Mouse (Mus musculus) embryonic facial prominence, embryonic 15.5 days (tissue): Measurements from ENCODE around the gene Arrdc2. TPM values are rescaled to one million over a fixed set of nuclear protein-coding genes. Genes with fewer than 3 reads are reported as not detected.
A peak's percentile ranks its signal among the peaks of the same experiment; 100 is the strongest.

Source experiments
- ATAC-seq: fragments of 200-750 bp; cut with Nextera tagmentation; 2 replicates; pipeline ENCODE4 v1.8.0; 2017; ENCODE audit warnings: low read depth, moderate TSS enrichment; ENCODE audit not compliant: insufficient number of reproducible peaks, low FRiP score, low TSS enrichment
- H3K27ac ChIP-seq: fragments of 300-500 bp; sonication (generic); replicated peaks from 2 replicates; pipeline ENCODE4 v1.5.1; 2015; ENCODE audit warnings: mild to moderate bottlenecking, inconsistent platforms
- H3K27me3 ChIP-seq: fragments of 300-500 bp; sonication (generic); 2 replicates; pipeline ENCODE4 v1.6.1; 2015; ENCODE audit warnings: inconsistent platforms
- H3K36me3 ChIP-seq: fragments of 300-500 bp; sonication (generic); 2 replicates; pipeline ENCODE4 v1.6.1; 2015; ENCODE audit warnings: mild to moderate bottlenecking, inconsistent platforms
- H3K4me1 ChIP-seq: fragments of 300-500 bp; sonication (generic); 2 replicates; pipeline ENCODE4 v1.6.1; 2015; ENCODE audit warnings: inconsistent platforms
- H3K4me2 ChIP-seq: fragments of 300-500 bp; sonication (generic); replicated peaks from 2 replicates; pipeline ENCODE4 v1.6.1; 2015; ENCODE audit warnings: mild to moderate bottlenecking, inconsistent platforms
- H3K4me3 ChIP-seq: fragments of 300-500 bp; sonication (generic); replicated peaks from 2 replicates; pipeline ENCODE4 v1.5.1; 2015; ENCODE audit warnings: mild to moderate bottlenecking, inconsistent platforms
- H3K9ac ChIP-seq: fragments of 300-500 bp; sonication (generic); 2 replicates; pipeline ENCODE4 v1.6.1; 2015; ENCODE audit warnings: inconsistent platforms
- H3K9me3 ChIP-seq: fragments of 300-500 bp; sonication (generic); replicated peaks from 2 replicates; pipeline ENCODE4 v1.6.1; 2016; ENCODE audit warnings: inconsistent platforms
- WGBS: fragments of 180-500 bp; shearing (Covaris S2); methylation state at CpG from one replicate; pipeline ENCODE4 v1.1.7; 2015; 5-methylcytosine and 5-hydroxymethylcytosine counted together
- polyA plus RNA-seq: library from polyadenylated mRNA; unstranded; fragments of >200 nt; fragmentation: Nextera tagmentation; extraction: Ambion mirVana; gene quantifications from 2 replicates; pipeline ENCODE4 v1.2.1, GENCODE M21; 2015

Arrdc2 gene
- polyA plus RNA-seq, 1 experiment from 2014 or later = 9.3 TPM

GRCm38 (mm10) chr8:70794215-70794614 is 45.3 kb downstream of the Arrdc2 start:
- peaks cover 55% of the 10 kb centered on the region for H3K4me1 ChIP-seq
- no peak overlapping the region for H3K4me3 ChIP-seq
- no peak for ATAC-seq
- H3K9ac ChIP-seq = no peak overlapping the region
- no peak overlapping the region for H3K27ac ChIP-seq
- no peaks in the 10 kb centered on the region for H3K9me3 ChIP-seq
- WGBS = 90% methylated on average over 2 of the region's 2 CpGs
- H3K4me2 ChIP-seq = no peak overlapping the region
- H3K27me3 ChIP-seq = peaks cover 16% of the 10 kb centered on the region
- H3K36me3 ChIP-seq = peaks cover 1% of the 10 kb centered on the region; the same call in 1 of the 2 replicates

DNA sequence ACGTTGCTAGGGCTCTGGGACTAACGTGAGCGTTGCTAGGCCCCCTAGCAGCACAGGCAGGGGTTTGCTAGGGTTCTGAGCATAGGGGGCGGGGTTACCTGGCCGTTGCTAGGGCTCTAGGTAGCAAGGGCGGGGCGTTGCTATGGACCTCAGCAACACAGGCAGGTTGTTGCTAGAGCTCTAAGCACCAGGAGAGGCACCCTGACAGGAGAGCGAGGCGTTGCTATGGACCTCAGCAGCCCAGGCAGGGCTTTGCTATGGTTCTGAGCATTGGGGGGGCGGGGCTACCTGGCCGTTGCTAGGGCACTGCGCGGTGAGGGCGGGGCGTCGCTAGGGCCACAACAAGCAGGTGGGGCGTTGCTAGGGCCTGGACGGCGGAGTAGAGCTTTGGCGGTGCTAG is 46.8 kb downstream of the Arrdc2 start:
- Histone ChIP-seq H3K9ac (no peak overlapping the region; the same call in 1 of the 2 replicates), H3K36me3 (peaks cover 15% of the 10 kb centered on the region), H3K4me1 (peaks cover 61% of the 10 kb centered on the region), H3K27me3 (0 out of 2 replicates have a peak, but pooled peaks cover under 1% of the 10 kb centered on the region), H3K4me3 (peak overlapping the region; percentile 66), H3K4me2 (peak overlapping the region; percentile 92), H3K27ac (peak overlapping the region; percentile 85), H3K9me3 (no peaks in the 10 kb centered on the region)
- under 1% methylated on average over 20 of the region's 20 CpGs for WGBS
- ATAC-seq = peak; percentile 51

- peak overlapping the region; percentile 85 for H3K27ac ChIP-seq
- H3K4me2 ChIP-seq = peak overlapping the region; percentile 92
- ATAC-seq = peak; percentile 82
- H3K9ac ChIP-seq = peak overlapping the region; percentile 90
- peaks cover 19% of the 10 kb centered on the region for H3K36me3 ChIP-seq
- H3K9me3 ChIP-seq = no peaks in the 10 kb centered on the region
- H3K4me3 ChIP-seq = peak overlapping the region; percentile 66
- H3K27me3 ChIP-seq = no peaks in the 10 kb centered on the region
- 3% methylated on average over 58 of the region's 58 CpGs for WGBS
- peaks cover 56% of the 10 kb centered on the region for H3K4me1 ChIP-seq
Observed at GRCm38 (mm10) chr8:70791975-70792691, 47.4 kb downstream of the Arrdc2 start.

GRCm38 (mm10) chr8:70791294-70791701 is 48.2 kb downstream of the Arrdc2 start:
- no peaks in the 10 kb centered on the region for H3K27me3 ChIP-seq
- H3K9ac ChIP-seq = peak overlapping the region; percentile 90; the same call in 1 of the 2 replicates
- no peak overlapping the region for H3K27ac ChIP-seq
- no peaks in the 10 kb centered on the region for H3K9me3 ChIP-seq
- no peak for ATAC-seq
- peak overlapping the region; percentile 92 for H3K4me2 ChIP-seq
- WGBS = 54% methylated on average over 7 of the region's 7 CpGs
- H3K36me3 ChIP-seq = peaks cover 27% of the 10 kb centered on the region
- H3K4me1 ChIP-seq = peaks cover 51% of the 10 kb centered on the region
- H3K4me3 ChIP-seq = peak overlapping the region; percentile 66

DNA sequence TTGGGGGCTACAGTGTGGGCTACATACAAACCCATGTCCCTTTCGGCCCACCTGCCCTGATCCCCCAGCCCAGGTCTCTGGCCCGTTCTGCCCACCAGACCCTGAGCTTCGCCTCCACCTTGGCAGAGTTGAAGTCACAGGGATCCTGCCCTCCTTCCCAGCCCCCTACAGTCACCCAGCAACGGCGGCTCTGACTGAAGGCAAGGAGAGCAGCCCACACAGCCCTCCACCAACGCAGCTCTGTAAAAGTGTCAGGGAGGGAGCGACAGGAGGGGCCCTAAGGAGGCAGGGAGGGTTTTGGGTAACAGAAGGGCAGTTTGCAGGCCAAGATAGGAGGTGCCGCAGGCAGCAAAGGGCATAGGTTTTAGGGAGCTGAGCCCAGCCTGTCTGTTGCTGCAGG is 48.7 kb downstream of the Arrdc2 start:
- H3K27me3 ChIP-seq = no peaks in the 10 kb centered on the region
- peaks cover 32% of the 10 kb centered on the region for H3K36me3 ChIP-seq
- peak overlapping the region; percentile 2; the same call in 1 of the 2 replicates for H3K9ac ChIP-seq
- peaks cover 49% of the 10 kb centered on the region for H3K4me1 ChIP-seq
- H3K27ac ChIP-seq = no peak overlapping the region
- peak overlapping the region; percentile 92 for H3K4me2 ChIP-seq
- 56% methylated on average over 8 of the region's 8 CpGs for WGBS
- no peak for ATAC-seq
- no peaks in the 10 kb centered on the region for H3K9me3 ChIP-seq
- H3K4me3 ChIP-seq = peak overlapping the region; percentile 66

DNA sequence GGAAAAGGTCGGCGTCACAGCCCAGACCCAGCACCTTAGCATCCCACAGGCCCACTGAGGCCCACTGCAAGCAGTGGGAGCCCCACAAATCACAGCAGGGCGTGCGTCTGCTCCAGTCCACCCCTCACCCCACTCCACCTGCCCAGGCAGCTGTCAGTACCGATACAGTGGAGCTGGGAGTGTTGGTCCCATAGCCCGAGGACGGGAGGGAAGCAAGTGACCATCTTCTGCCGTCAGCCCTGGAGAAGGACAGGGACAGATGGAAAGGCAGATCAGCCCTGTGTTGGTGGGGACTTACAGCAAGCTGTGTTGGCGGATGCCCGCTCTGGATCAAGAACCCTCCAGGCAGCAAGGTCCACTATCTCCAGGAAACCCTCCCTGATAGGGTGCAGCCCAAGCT is 50.5 kb downstream of the Arrdc2 start:
- Histone ChIP-seq H3K9ac (no peak overlapping the region), H3K36me3 (peaks cover 50% of the 10 kb centered on the region), H3K9me3 (no peaks in the 10 kb centered on the region), H3K27ac (no peak overlapping the region; the same call in 1 of the 2 replicates), H3K4me3 (no peak overlapping the region), H3K4me1 (peaks cover 49% of the 10 kb centered on the region), H3K27me3 (no peaks in the 10 kb centered on the region), H3K4me2 (no peak overlapping the region)
- 78% methylated on average over 10 of the region's 10 CpGs for WGBS
- ATAC-seq = no peak

GRCm38 (mm10) chr8:70787941-70788667 is 51.4 kb downstream of the Arrdc2 start:
- H3K27ac ChIP-seq = no peak overlapping the region; the same call in 1 of the 2 replicates
- H3K9me3 ChIP-seq = no peaks in the 10 kb centered on the region
- H3K9ac ChIP-seq = no peak overlapping the region
- H3K4me3 ChIP-seq = no peak overlapping the region
- peaks cover 59% of the 10 kb centered on the region for H3K36me3 ChIP-seq
- H3K4me1 ChIP-seq = peaks cover 45% of the 10 kb centered on the region
- H3K27me3 ChIP-seq = no peaks in the 10 kb centered on the region
- WGBS = 32% methylated on average over 30 of the region's 30 CpGs
- no peak for ATAC-seq
- H3K4me2 ChIP-seq = no peak overlapping the region

- Histone ChIP-seq H3K4me3 (no peak overlapping the region), H3K4me2 (no peak overlapping the region), H3K36me3 (peaks cover 64% of the 10 kb centered on the region), H3K4me1 (peaks cover 38% of the 10 kb centered on the region), H3K27ac (no peak overlapping the region), H3K9me3 (no peaks in the 10 kb centered on the region), H3K9ac (no peak overlapping the region), H3K27me3 (no peaks in the 10 kb centered on the region)
- WGBS = 82% methylated on average over 3 of the region's 3 CpGs
- no peak for ATAC-seq
Observed at GRCm38 (mm10) chr8:70787051-70787445, 52.5 kb downstream of the Arrdc2 start.

- WGBS = 86% methylated on average over 25 of the region's 25 CpGs
Observed at GRCm38 (mm10) chr8:70786291-70787050, 53.0 kb downstream of the Arrdc2 start.

More at GRCm38 (mm10) chr8:70786291-70787050, 53.0 kb downstream of the Arrdc2 start:
- Histone ChIP-seq H3K27me3 (no peaks in the 10 kb centered on the region), H3K4me1 (peaks cover 32% of the 10 kb centered on the region), H3K9ac (no peak overlapping the region), H3K9me3 (no peaks in the 10 kb centered on the region), H3K4me3 (no peak overlapping the region), H3K36me3 (peaks cover 70% of the 10 kb centered on the region), H3K27ac (no peak overlapping the region), H3K4me2 (no peak overlapping the region)
- ATAC-seq = no peak
